Mouse (Mus musculus) embryonic facial prominence, embryonic 14.5 days (tissue): Measurements from ENCODE around the gene Entpd3. TPM values are rescaled to one million over a fixed set of nuclear protein-coding genes. Genes with fewer than 3 reads are reported as not detected.

ENCODE experiments used
- ATAC-seq: fragments of 200-750 bp; cut with Nextera tagmentation; 2 replicates; pipeline ENCODE4 v1.8.0; 2017; ENCODE audit warnings: low read depth, moderate number of reproducible peaks, moderate TSS enrichment
- DNase-seq: peaks from one replicate; pipeline ENCODE4 v3.0.0-alpha.2; 2015; ENCODE audit warnings: low spot score
- H3K27ac ChIP-seq: fragments of 300-500 bp; sonication (generic); replicated peaks from 2 replicates; pipeline ENCODE4 v1.5.1; 2014; ENCODE audit warnings: low read depth, mild to moderate bottlenecking, low read length, moderate library complexity
- H3K27me3 ChIP-seq: fragments of 300-500 bp; sonication (generic); replicated peaks from 2 replicates; pipeline ENCODE4 v1.6.1; 2014; ENCODE audit warnings: low read length; ENCODE audit not compliant: control insufficient read depth, insufficient read depth
- H3K36me3 ChIP-seq: fragments of 300-500 bp; sonication (generic); 2 replicates; pipeline ENCODE4 v1.6.1; 2014; ENCODE audit warnings: low read length, mixed read lengths; ENCODE audit not compliant: control insufficient read depth, insufficient read depth
- H3K4me1 ChIP-seq: fragments of 300-500 bp; sonication (generic); 2 replicates; pipeline ENCODE4 v1.6.1; 2014; ENCODE audit warnings: antibody characterized with exemption, low read length; ENCODE audit not compliant: control insufficient read depth, insufficient read depth
- H3K4me2 ChIP-seq: fragments of 300-500 bp; sonication (generic); 2 replicates; pipeline ENCODE4 v1.6.1; 2014; ENCODE audit warnings: low read depth, mild to moderate bottlenecking, low read length, moderate library complexity, mixed read lengths
- H3K4me3 ChIP-seq: fragments of 300-500 bp; sonication (generic); 2 replicates; pipeline ENCODE4 v1.5.1; 2014; ENCODE audit warnings: low read depth, mild to moderate bottlenecking, low read length
- H3K9ac ChIP-seq: fragments of 300-500 bp; sonication (generic); 2 replicates; pipeline ENCODE4 v1.6.1; 2014; ENCODE audit warnings: low read depth, mild to moderate bottlenecking, low read length, moderate library complexity, mixed read lengths
- H3K9me3 ChIP-seq: fragments of 300-500 bp; sonication (generic); 2 replicates; pipeline ENCODE4 v1.6.1; 2016; ENCODE audit warnings: low read length; ENCODE audit not compliant: control insufficient read depth
- WGBS: fragments of 180-500 bp; shearing (Covaris S2); extraction: QIAGEN DNeasy Blood & Tissue Kit; methylation state at CpG from one replicate; pipeline ENCODE4 v1.1.7; 2014; 5-methylcytosine and 5-hydroxymethylcytosine counted together
- polyA plus RNA-seq: library from polyadenylated mRNA; unstranded; fragments of >200 nt; fragmentation: Nextera tagmentation; extraction: Ambion mirVana; gene quantifications from 2 replicates; pipeline ENCODE4 v1.2.1, GENCODE M21; 2014

The Entpd3 gene
- polyA plus RNA-seq, 1 experiment from 2014 or later, result 10.0 TPM

DNA sequence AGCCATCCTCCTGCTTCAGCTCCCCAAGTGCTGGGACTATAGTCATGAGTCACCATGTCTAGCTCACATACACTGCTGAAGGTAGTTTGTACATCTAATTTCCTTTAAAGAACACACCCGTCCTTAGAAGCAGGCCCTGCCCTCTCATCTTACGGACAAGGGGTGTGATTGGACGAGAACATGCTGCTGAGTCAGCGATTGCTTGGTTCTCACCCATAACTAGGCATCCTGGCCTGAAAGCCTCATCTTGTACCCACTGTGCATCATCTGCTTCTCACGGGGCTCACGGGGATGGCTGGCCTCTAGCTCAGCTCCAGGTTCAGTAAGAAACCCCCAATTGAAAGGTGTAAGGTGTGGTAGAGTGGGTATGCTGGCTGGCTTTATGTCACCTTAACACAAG, 74.4 kb downstream of the Entpd3 start:
- Histone ChIP-seq H3K27me3 (no peaks in the 10 kb centered on the region), H3K4me1 (0 out of 2 replicates have a peak, but pooled peaks cover 2% of the 10 kb centered on the region), H3K9me3 (no peaks in the 10 kb centered on the region), H3K4me3 (no peak overlapping the region), H3K4me2 (no peak overlapping the region), H3K27ac (no peak overlapping the region), H3K36me3 (no peaks in the 10 kb centered on the region), H3K9ac (no peak overlapping the region)
- no peak for ATAC-seq
- 90% methylated on average over 6 of the region's 6 CpGs for WGBS
- no peak for DNase-seq

Other genes starting within 250 kb of the Entpd3 start
- gene Myrip, start 238.3 kb upstream of the Entpd3 start, polyA plus RNA-seq, result 0.68 and 0.72 TPM in 2 replicates
- 160 and 166 TPM in 2 replicates for gene Eif1b, start 47.6 kb upstream of the Entpd3 start, polyA plus RNA-seq
- gene Rpl14, start 31.6 kb downstream of the Entpd3 start, polyA plus RNA-seq, result 992 and 1,026 TPM in 2 replicates